Mouse (Mus musculus) neural tube, embryonic 11.5 days (tissue): ENCODE results near the gene Sqstm1. TPM values are rescaled to one million over a fixed set of nuclear protein-coding genes. Genes with fewer than 3 reads are reported as not detected.

Source experiments
- ATAC-seq: fragments of 200-750 bp; cut with Nextera tagmentation; 2 replicates; pipeline ENCODE4 v1.8.0; 2017; ENCODE audit warnings: moderate number of reproducible peaks, mild to moderate bottlenecking, moderate TSS enrichment, moderate library complexity; ENCODE audit not compliant: insufficient read depth, low FRiP score, low TSS enrichment
- DNase-seq: peaks from one replicate; pipeline ENCODE4 v3.0.0-alpha.2; 2015; ENCODE audit warnings: low spot score
- H3K27ac ChIP-seq: fragments of 300-500 bp; sonication (generic); 2 replicates; pipeline ENCODE4 v1.5.1; 2014; ENCODE audit warnings: low read depth, mild to moderate bottlenecking, low read length
- H3K27me3 ChIP-seq: fragments of 300-500 bp; sonication (generic); 2 replicates; pipeline ENCODE4 v1.6.1; 2014; ENCODE audit warnings: mild to moderate bottlenecking, low read length, mixed read lengths; ENCODE audit not compliant: control insufficient read depth, insufficient read depth
- H3K36me3 ChIP-seq: fragments of 300-500 bp; sonication (generic); 2 replicates; pipeline ENCODE4 v1.6.1; 2014; ENCODE audit warnings: mild to moderate bottlenecking, low read length, moderate library complexity, mixed read lengths; ENCODE audit not compliant: control insufficient read depth, insufficient read depth
- H3K4me1 ChIP-seq: fragments of 300-500 bp; sonication (generic); 2 replicates; pipeline ENCODE4 v1.6.1; 2014; ENCODE audit warnings: low read length, mixed read lengths; ENCODE audit not compliant: control insufficient read depth, insufficient read depth
- H3K4me2 ChIP-seq: fragments of 300-500 bp; sonication (generic); 2 replicates; pipeline ENCODE4 v1.6.1; 2014; ENCODE audit warnings: low read depth, mild to moderate bottlenecking, moderate library complexity
- H3K4me3 ChIP-seq: fragments of 300-500 bp; sonication (generic); 2 replicates; pipeline ENCODE4 v1.5.1; 2014; ENCODE audit warnings: low read depth, low read length
- H3K9ac ChIP-seq: fragments of 300-500 bp; sonication (generic); 2 replicates; pipeline ENCODE4 v1.6.1; 2014; ENCODE audit warnings: mild to moderate bottlenecking, low read length
- H3K9me3 ChIP-seq: fragments of 300-500 bp; sonication (generic); 2 replicates; pipeline ENCODE4 v1.6.1; 2016; ENCODE audit warnings: low read length; ENCODE audit not compliant: control insufficient read depth
- WGBS: fragments of 180-500 bp; shearing (Covaris S2); extraction: QIAGEN DNeasy Blood & Tissue Kit; methylation state at CpG from one replicate; pipeline ENCODE4 v1.1.7; 2014; 5-methylcytosine and 5-hydroxymethylcytosine counted together
- polyA plus RNA-seq: library from polyadenylated mRNA; unstranded; fragments of >200 nt; fragmentation: Nextera tagmentation; extraction: Ambion mirVana; gene quantifications from 2 replicates; pipeline ENCODE4 v1.2.1, GENCODE M21; 2014

Sqstm1 gene
- polyA plus RNA-seq, 1 experiment from 2014 or later = 210 TPM

GRCm38 (mm10) chr11:50226406-50226805, 15.8 kb upstream of the Sqstm1 start:
- WGBS = 43% methylated on average over 2 of the region's 2 CpGs
- 0 out of 2 replicates have a peak overlapping the region, but pooled peaks have one; percentile 0 for H3K9ac ChIP-seq
- peaks cover 19% of the 10 kb centered on the region for H3K4me1 ChIP-seq
- no peaks in the 10 kb centered on the region for H3K9me3 ChIP-seq
- no peaks in the 10 kb centered on the region; the same call in 1 of the 2 replicates for H3K36me3 ChIP-seq
- no peak for DNase-seq
- H3K27ac ChIP-seq = no peak overlapping the region
- H3K4me3 ChIP-seq = peak overlapping the region; percentile 91; the same call in 1 of the 2 replicates
- ATAC-seq = no peak
- 0 out of 2 replicates have a peak, but pooled peaks cover 2% of the 10 kb centered on the region for H3K27me3 ChIP-seq
- H3K4me2 ChIP-seq = peak overlapping the region; percentile 97

GRCm38 (mm10) chr11:50225611-50226378, 15.2 kb upstream of the Sqstm1 start:
- Histone ChIP-seq H3K9ac (peak overlapping the region; percentile 92), H3K4me1 (peaks cover 17% of the 10 kb centered on the region), H3K4me3 (peak overlapping the region; percentile 91), H3K27me3 (0 out of 2 replicates have a peak, but pooled peaks cover under 1% of the 10 kb centered on the region), H3K4me2 (peak overlapping the region; percentile 97), H3K27ac (peak overlapping the region; percentile 37), H3K36me3 (no peaks in the 10 kb centered on the region; the same call in 1 of the 2 replicates), H3K9me3 (no peaks in the 10 kb centered on the region)
- DNase-seq (peak; percentile 45), ATAC-seq (peak; percentile 28; the same call in 1 of the 2 replicates)
- 2% methylated on average over 23 of the region's 34 CpGs for WGBS

- under 1% methylated on average over 66 of the region's 70 CpGs for WGBS
- ATAC-seq (peak; percentile 84), DNase-seq (peak; percentile 86)
- peak overlapping the region; percentile 92 for H3K9ac ChIP-seq
- H3K9me3 ChIP-seq = no peaks in the 10 kb centered on the region
- H3K4me2 ChIP-seq = peak overlapping the region; percentile 97
- H3K36me3 ChIP-seq = no peaks in the 10 kb centered on the region
- H3K27ac ChIP-seq = peak overlapping the region; percentile 37
- H3K4me1 ChIP-seq = peaks cover 17% of the 10 kb centered on the region
- no peaks in the 10 kb centered on the region for H3K27me3 ChIP-seq
- peak overlapping the region; percentile 91 for H3K4me3 ChIP-seq
Observed at GRCm38 (mm10) chr11:50224671-50225530, 14.3 kb upstream of the Sqstm1 start.

GRCm38 (mm10) chr11:50223783-50224662, 13.4 kb upstream of the Sqstm1 start:
- peaks cover 17% of the 10 kb centered on the region for H3K4me1 ChIP-seq
- peak; percentile 27; the same call in 1 of the 2 replicates for ATAC-seq

GRCm38 (mm10) chr11:50222559-50223276, 12.1 kb upstream of the Sqstm1 start:
- H3K27ac ChIP-seq = no peak overlapping the region
- H3K36me3 ChIP-seq = no peaks in the 10 kb centered on the region
- WGBS = 61% methylated on average over 7 of the region's 7 CpGs
- H3K4me3 ChIP-seq = no peak overlapping the region
- ATAC-seq (no peak), DNase-seq (no peak)
- peaks cover 10% of the 10 kb centered on the region for H3K4me1 ChIP-seq
- no peaks in the 10 kb centered on the region for H3K9me3 ChIP-seq
- no peak overlapping the region for H3K4me2 ChIP-seq
- H3K27me3 ChIP-seq = no peaks in the 10 kb centered on the region
- H3K9ac ChIP-seq = no peak overlapping the region

More at GRCm38 (mm10) chr11:50223783-50224662, 13.4 kb upstream of the Sqstm1 start:
- Histone ChIP-seq H3K9me3 (no peaks in the 10 kb centered on the region), H3K27ac (peak overlapping the region; percentile 37), H3K36me3 (no peaks in the 10 kb centered on the region), H3K4me2 (peak overlapping the region; percentile 97), H3K9ac (peak overlapping the region; percentile 92), H3K27me3 (no peaks in the 10 kb centered on the region), H3K4me3 (peak overlapping the region; percentile 91)
- no peak for DNase-seq
- WGBS = 7% methylated on average over 17 of the region's 17 CpGs

GRCm38 (mm10) chr11:50219833-50220232, 9.2 kb upstream of the Sqstm1 start:
- WGBS = 46% methylated on average over 2 of the region's 2 CpGs
- H3K9ac ChIP-seq = no peak overlapping the region
- H3K4me1 ChIP-seq = peaks cover 3% of the 10 kb centered on the region; the same call in 1 of the 2 replicates

GRCm38 (mm10) chr11:50217811-50218210, 7.2 kb upstream of the Sqstm1 start:
- Histone ChIP-seq H3K27ac (no peak overlapping the region), H3K36me3 (no peaks in the 10 kb centered on the region), H3K9me3 (no peaks in the 10 kb centered on the region), H3K9ac (no peak overlapping the region), H3K4me1 (no peaks in the 10 kb centered on the region), H3K4me3 (no peak overlapping the region), H3K27me3 (no peaks in the 10 kb centered on the region), H3K4me2 (no peak overlapping the region)
- ATAC-seq (no peak), DNase-seq (no peak)
- 68% methylated on average over 4 of the region's 4 CpGs for WGBS

More at GRCm38 (mm10) chr11:50219833-50220232, 9.2 kb upstream of the Sqstm1 start:
- Histone ChIP-seq H3K4me2 (no peak overlapping the region), H3K9me3 (no peaks in the 10 kb centered on the region), H3K36me3 (no peaks in the 10 kb centered on the region), H3K27ac (no peak overlapping the region), H3K4me3 (no peak overlapping the region), H3K27me3 (no peaks in the 10 kb centered on the region)
- no peak for DNase-seq
- ATAC-seq = no peak
